Mouse (Mus musculus): ENCODE results near the gene Cnih2. TPM values are rescaled to one million over a fixed set of nuclear protein-coding genes. Genes with fewer than 3 reads are reported as not detected.

The Cnih2 gene
- total RNA-seq, 4 experiments from 2014 or later: 0.19 to 0.27 TPM; not detected in 2

GRCm38 (mm10) chr19:5048138-5049056 is 49.9 kb downstream of the Cnih2 start:
- no peak for DNase-seq (ENCODE audit: low spot score)

GRCm38 (mm10) chr19:5045531-5045930 is 52.8 kb downstream of the Cnih2 start:
- no peak for DNase-seq (ENCODE audit: low spot score)

Other genes starting within 250 kb of the Cnih2 start
- gene Ctsf, start 243.4 kb downstream of the Cnih2 start, total RNA-seq (2022): 10 to 100 TPM; 77.7 to 86.2 (median 81.6) TPM
- gene Actn3, start 220.6 kb downstream of the Cnih2 start, total RNA-seq (2022): 1 to 10 TPM; 2.0 to 4.3 (median 2.6) TPM
- gene Zdhhc24, start 219.9 kb downstream of the Cnih2 start, total RNA-seq (2022): 1 to 10 TPM; 2.8 to 4.2 (median 3.4) TPM
- 1 to 10 TPM; 2.6 to 3.2 (median 2.9) TPM for gene Bbs1, start 191.9 kb downstream of the Cnih2 start, total RNA-seq (2022)
- gene Dpp3, start 170.2 kb downstream of the Cnih2 start, total RNA-seq (2022): 10 to 100 TPM; 17.0 to 20.0 (median 18.3) TPM
- gene Peli3, start 155.4 kb downstream of the Cnih2 start, total RNA-seq (2022): 1 to 10 TPM; 3.8 to 7.6 (median 5.2) TPM
- 10 to 100 TPM; 62.8 to 74.0 (median 69.9) TPM for gene Mrpl11, start 136.4 kb downstream of the Cnih2 start, total RNA-seq (2022)
- gene Npas4, start 108.2 kb downstream of the Cnih2 start, total RNA-seq (2022): under 1 TPM in 1 of 4 experiments, not detected in 3; 0.08 TPM
- 10 to 100 TPM in 2 of 4 experiments, 1 to 10 TPM in 2; 8.8 to 11.9 (median 10.6) TPM for gene Slc29a2, start 74.7 kb downstream of the Cnih2 start, total RNA-seq (2022)
- gene B4gat1, start 59.7 kb downstream of the Cnih2 start, total RNA-seq (2022): 10 to 100 TPM; 45.0 to 47.2 (median 45.6) TPM
- 1 to 10 TPM; 2.4 to 3.4 (median 2.6) TPM for gene AC124502.3, start 59.6 kb downstream of the Cnih2 start, total RNA-seq (2022)
- gene Brms1, start 57.2 kb downstream of the Cnih2 start, total RNA-seq (2022): 10 to 100 TPM; 13.0 to 17.6 (median 15.6) TPM
- gene Rin1, start 48.0 kb downstream of the Cnih2 start, total RNA-seq (2022): 1 to 10 TPM in 3 of 4 experiments, under 1 TPM in 1; 0.79 to 2.6 (median 2.0) TPM
- gene Cd248, start 30.4 kb downstream of the Cnih2 start, total RNA-seq (2022): 1 to 10 TPM; 6.8 to 9.3 (median 8.7) TPM
- 1 to 10 TPM; 2.1 to 3.9 (median 3.2) TPM for gene Tmem151a, start 13.0 kb downstream of the Cnih2 start, total RNA-seq (2022)
- 100 to 1,000 TPM; 104 to 113 (median 111) TPM for gene Yif1a, start 10.0 kb downstream of the Cnih2 start, total RNA-seq (2022)
- 100 to 1,000 TPM; 185 to 214 (median 210) TPM for gene Rab1b, start 8.6 kb upstream of the Cnih2 start, total RNA-seq (2022)
- 10 to 100 TPM; 52.1 to 60.3 (median 58.6) TPM for gene Klc2, start 20.0 kb upstream of the Cnih2 start, total RNA-seq (2022)
- 10 to 100 TPM; 18.6 to 21.9 (median 20.8) TPM for gene Pacs1, start 174.6 kb upstream of the Cnih2 start, total RNA-seq (2022)
- 100 to 1,000 TPM; 108 to 125 (median 119) TPM for gene Sf3b2, start 196.9 kb upstream of the Cnih2 start, total RNA-seq (2022)
- gene Gal3st3, start 199.8 kb upstream of the Cnih2 start, total RNA-seq (2022): 10 to 100 TPM; 22.3 to 32.9 (median 25.1) TPM
- not detected for gene Catsper1, start 237.2 kb upstream of the Cnih2 start, total RNA-seq (2022)